Mouse (Mus musculus) testis, adult 2 months (tissue): ENCODE data around the gene Wnt9b. TPM values are rescaled to one million over a fixed set of nuclear protein-coding genes. Genes with fewer than 3 reads are reported as not detected.

Experiments used
- H3K27ac ChIP-seq: fragments of 200-500 bp; 2 replicates; pipeline ENCODE4 v1.5.1; 2012; ENCODE audit warnings: low read depth, low read length; ENCODE audit not compliant: control insufficient read depth, insufficient read depth
- H3K27me3 ChIP-seq: fragments of 200-500 bp; 2 replicates; pipeline ENCODE4 v1.6.1; 2012; ENCODE audit warnings: mild to moderate bottlenecking, low read length, moderate library complexity; ENCODE audit not compliant: control insufficient read depth, insufficient read depth
- H3K36me3 ChIP-seq: fragments of 200-500 bp; 2 replicates; pipeline ENCODE4 v1.6.1; 2012; ENCODE audit warnings: mild to moderate bottlenecking, low read length; ENCODE audit not compliant: control insufficient read depth, insufficient read depth
- H3K4me1 ChIP-seq: fragments of 200-500 bp; 2 replicates; pipeline ENCODE4 v1.6.1; 2012; ENCODE audit warnings: low read length; ENCODE audit not compliant: control insufficient read depth, insufficient read depth
- H3K4me3 ChIP-seq: fragments of 200-500 bp; 2 replicates; pipeline ENCODE4 v1.5.1; 2012; ENCODE audit warnings: low read depth, mild to moderate bottlenecking, low read length, moderate library complexity, mixed read lengths; ENCODE audit not compliant: control insufficient read depth
- CTCF ChIP-seq: fragments of 200-500 bp; IDR thresholded peaks from 2 replicates; pipeline ENCODE4 v1.5.1; 2012; ENCODE audit warnings: low read depth, mild to moderate bottlenecking, inconsistent platforms, low read length, moderate library complexity; ENCODE audit not compliant: control insufficient read depth, insufficient read depth, insufficient replicate concordance
- POLR2A ChIP-seq: fragments of 200-500 bp; IDR thresholded peaks from 2 replicates; pipeline ENCODE4 v1.6.1; 2012; ENCODE audit warnings: low read depth, mild to moderate bottlenecking, inconsistent platforms, low read length, moderate library complexity; ENCODE audit not compliant: control insufficient read depth
- polyA plus RNA-seq: library from polyadenylated mRNA; depleted of rRNA; stranded (reverse); fragments of >200 nt; gene quantifications from 2 replicates; pipeline ENCODE4 v1.2.3, GENCODE M21; 2012

The Wnt9b gene
- polyA plus RNA-seq, 1 experiment: 0.15 TPM

GRCm38 (mm10) chr11:103758054-103758453, 8.4 kb upstream of the Wnt9b start:
- TF ChIP-seq CTCF: peak; percentile 49; the same call in 1 of the 2 replicates
- no peak for TF ChIP-seq POLR2A

GRCm38 (mm10) chr11:103750612-103751011, 991 bp upstream of the Wnt9b start:
- Histone ChIP-seq H3K27me3 (no peaks in the 10 kb centered on the region), H3K4me3 (no peak overlapping the region), H3K27ac (no peak overlapping the region), H3K36me3 (no peaks in the 10 kb centered on the region), H3K4me1 (peaks cover 11% of the 10 kb centered on the region)
- TF ChIP-seq POLR2A (no peak), CTCF (no peak)

More at GRCm38 (mm10) chr11:103758054-103758453, 8.4 kb upstream of the Wnt9b start:
- Histone ChIP-seq H3K27me3 (no peaks in the 10 kb centered on the region), H3K4me3 (no peak overlapping the region), H3K4me1 (peaks cover 2% of the 10 kb centered on the region), H3K36me3 (no peaks in the 10 kb centered on the region), H3K27ac (no peak overlapping the region)

- H3K27ac ChIP-seq: no peak overlapping the region
- no peaks in the 10 kb centered on the region for H3K4me1 ChIP-seq
- no peaks in the 10 kb centered on the region for H3K27me3 ChIP-seq
- TF ChIP-seq POLR2A (no peak), CTCF (no peak)
- H3K4me3 ChIP-seq: no peak overlapping the region
- H3K36me3 ChIP-seq: no peaks in the 10 kb centered on the region
These were observed 14.4 kb downstream of the Wnt9b start for GRCm38 (mm10) chr11:103735046-103735781.

- H3K27ac ChIP-seq: no peak overlapping the region
- H3K36me3 ChIP-seq: no peaks in the 10 kb centered on the region
- no peaks in the 10 kb centered on the region for H3K4me1 ChIP-seq
- TF ChIP-seq CTCF: no peak
- no peak for TF ChIP-seq POLR2A
- no peaks in the 10 kb centered on the region for H3K27me3 ChIP-seq
- H3K4me3 ChIP-seq: no peak overlapping the region
These were observed 15.1 kb downstream of the Wnt9b start for GRCm38 (mm10) chr11:103734411-103735045.

- TF ChIP-seq POLR2A (no peak), CTCF (no peak)
- no peaks in the 10 kb centered on the region for H3K4me1 ChIP-seq
- no peaks in the 10 kb centered on the region for H3K36me3 ChIP-seq
- H3K27ac ChIP-seq: no peak overlapping the region
- no peak overlapping the region for H3K4me3 ChIP-seq
- H3K27me3 ChIP-seq: no peaks in the 10 kb centered on the region
These were observed 15.7 kb downstream of the Wnt9b start for GRCm38 (mm10) chr11:103733961-103734360.

- no peaks in the 10 kb centered on the region for H3K4me1 ChIP-seq
- H3K27me3 ChIP-seq: no peaks in the 10 kb centered on the region
- TF ChIP-seq CTCF: no peak
- H3K36me3 ChIP-seq: no peaks in the 10 kb centered on the region
- no peak overlapping the region for H3K27ac ChIP-seq
- H3K4me3 ChIP-seq: no peak overlapping the region
These were observed 16.6 kb downstream of the Wnt9b start for GRCm38 (mm10) chr11:103733069-103733468.

- Histone ChIP-seq H3K27ac (no peak overlapping the region), H3K4me1 (no peaks in the 10 kb centered on the region), H3K36me3 (no peaks in the 10 kb centered on the region), H3K27me3 (no peaks in the 10 kb centered on the region), H3K4me3 (no peak overlapping the region)
- TF ChIP-seq CTCF (no peak), POLR2A (no peak)
These were observed 17.3 kb downstream of the Wnt9b start for GRCm38 (mm10) chr11:103732306-103732705.
